Mouse (Mus musculus) left cerebral cortex, adult 11 months (tissue): ENCODE measurements around the gene Tmem52b.

Experiments used
- DNase-seq: peaks from one replicate; pipeline ENCODE4 v3.0.0; 2022; ENCODE audit warnings: low spot score

Tmem52b gene

DNA sequence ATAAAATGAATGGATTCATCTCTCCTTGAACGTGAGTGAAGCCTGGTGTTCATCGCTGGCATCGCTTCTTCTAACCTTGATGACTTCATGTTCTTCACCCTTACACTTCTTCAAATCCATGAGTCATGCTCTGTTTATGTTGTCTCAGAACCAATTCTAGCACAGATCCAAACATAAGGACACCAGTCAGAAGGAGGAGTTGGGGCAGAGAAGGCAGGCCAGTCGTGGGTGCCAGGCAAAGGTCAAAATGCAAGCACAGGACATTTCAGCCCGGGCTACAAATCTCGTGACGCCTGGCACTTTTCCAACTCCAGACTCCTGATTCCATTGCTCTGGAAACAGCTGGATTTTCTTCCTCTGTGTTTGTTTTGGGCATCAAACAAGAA lies 20.2 kb downstream of the Tmem52b start:
- no peak for DNase-seq

- DNase-seq, result peak; percentile 75
Measured at GRCm38 (mm10) chr6:129532942-129533860, 20.8 kb downstream of the Tmem52b start, which contains the start of gene Gabarapl1. Gene Gabarapl1 (plus strand): TSS chr6:129533160.

DNA sequence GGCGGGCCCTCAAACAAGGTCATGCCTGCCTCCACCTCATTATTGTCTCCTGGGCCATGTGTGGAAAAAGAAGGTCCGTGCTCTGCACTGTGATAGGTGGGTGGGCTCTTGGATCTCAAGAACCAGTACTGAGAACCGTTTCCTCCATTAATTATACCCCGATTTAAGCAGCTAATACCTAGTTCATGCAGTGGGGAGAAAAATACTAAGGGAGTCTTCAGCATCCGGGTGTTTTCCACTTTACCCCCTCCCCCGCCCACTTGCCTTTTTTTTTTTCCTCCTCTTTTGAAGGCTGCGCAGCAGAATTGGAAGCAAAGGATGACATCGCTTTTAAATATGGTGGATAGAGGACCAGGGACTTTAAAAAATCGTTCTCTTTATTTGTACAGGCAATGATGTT lies 21.7 kb downstream of the Tmem52b start:
- no peak for DNase-seq

DNA sequence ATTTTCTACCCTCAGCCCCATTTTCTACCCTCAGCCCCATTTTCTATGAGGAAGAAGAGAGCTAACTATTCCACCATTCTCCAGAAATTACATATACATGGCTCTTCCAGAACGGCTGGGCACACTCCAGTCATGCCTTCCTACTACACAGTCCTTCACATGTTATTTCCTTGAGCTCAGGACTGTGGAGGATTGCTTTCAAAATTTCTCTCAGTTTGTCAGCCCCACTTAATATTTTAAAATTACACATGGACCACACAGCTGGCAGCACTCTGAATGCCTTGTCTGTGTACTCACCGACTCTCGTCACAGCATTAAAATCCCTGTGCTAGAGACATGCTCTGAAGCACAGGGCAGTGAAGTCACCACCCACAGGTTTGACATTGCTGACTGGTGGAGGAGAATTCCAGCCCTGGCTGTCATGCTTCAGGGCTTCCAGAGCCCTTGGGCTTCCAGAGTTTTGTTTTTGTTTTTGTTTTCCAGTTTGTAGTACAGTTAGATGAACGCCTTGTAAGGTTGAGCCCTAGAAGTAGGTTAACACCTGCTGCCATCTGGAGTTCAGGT lies 22.4 kb downstream of the Tmem52b start:
- no peak for DNase-seq

DNA sequence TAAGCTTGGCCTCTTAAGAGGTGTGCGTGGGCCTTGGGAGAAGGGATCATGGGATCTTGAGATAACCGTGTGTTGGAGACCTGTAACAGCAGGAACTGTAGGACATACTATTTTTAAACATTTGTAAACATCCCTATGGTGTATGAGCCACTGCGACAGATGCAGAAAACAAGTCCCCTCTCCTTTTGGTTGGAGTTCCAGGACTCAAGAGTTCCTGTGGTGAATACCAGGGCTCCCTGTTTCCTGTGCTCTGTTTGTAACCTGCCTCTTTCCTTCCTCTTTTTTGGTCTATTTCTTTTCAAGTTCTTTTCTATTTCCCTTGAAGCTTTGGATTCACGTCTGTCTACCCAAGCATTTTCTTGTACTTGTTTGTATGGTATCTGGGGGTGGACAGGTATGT lies 23.4 kb downstream of the Tmem52b start:
- no peak for DNase-seq

- DNase-seq, result no peak
Measured at GRCm38 (mm10) chr6:129538555-129538954, 26.2 kb downstream of the Tmem52b start.

GRCm38 (mm10) chr6:129541931-129542330 lies 29.6 kb downstream of the Tmem52b start:
- no peak for DNase-seq

DNA sequence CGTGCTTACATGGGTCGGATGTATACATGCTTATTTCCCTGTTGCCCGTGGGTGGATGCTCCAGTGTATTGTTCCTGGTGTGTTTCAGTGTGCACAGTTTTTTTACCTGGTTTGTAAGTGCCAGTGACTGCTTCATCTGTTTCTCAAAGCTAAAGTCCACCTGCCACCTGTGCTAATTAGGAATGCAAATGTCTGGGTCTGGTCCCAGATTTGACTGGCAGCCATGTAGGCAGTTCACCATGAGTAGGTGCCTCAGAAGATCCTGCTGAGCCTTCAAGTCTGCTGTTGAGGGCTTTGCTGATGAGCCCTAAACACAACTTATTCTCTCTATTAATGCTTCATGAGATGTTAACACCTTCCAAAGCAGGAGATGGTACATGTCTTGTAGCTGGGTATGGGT lies 30.2 kb downstream of the Tmem52b start:
- DNase-seq, result no peak

- peak; percentile 58 for DNase-seq
Measured at GRCm38 (mm10) chr6:129543709-129544606, 31.6 kb downstream of the Tmem52b start.

- DNase-seq, result no peak
Measured at GRCm38 (mm10) chr6:129547277-129547676, 34.9 kb downstream of the Tmem52b start.

GRCm38 (mm10) chr6:129548009-129548408 lies 35.7 kb downstream of the Tmem52b start:
- no peak for DNase-seq

DNA sequence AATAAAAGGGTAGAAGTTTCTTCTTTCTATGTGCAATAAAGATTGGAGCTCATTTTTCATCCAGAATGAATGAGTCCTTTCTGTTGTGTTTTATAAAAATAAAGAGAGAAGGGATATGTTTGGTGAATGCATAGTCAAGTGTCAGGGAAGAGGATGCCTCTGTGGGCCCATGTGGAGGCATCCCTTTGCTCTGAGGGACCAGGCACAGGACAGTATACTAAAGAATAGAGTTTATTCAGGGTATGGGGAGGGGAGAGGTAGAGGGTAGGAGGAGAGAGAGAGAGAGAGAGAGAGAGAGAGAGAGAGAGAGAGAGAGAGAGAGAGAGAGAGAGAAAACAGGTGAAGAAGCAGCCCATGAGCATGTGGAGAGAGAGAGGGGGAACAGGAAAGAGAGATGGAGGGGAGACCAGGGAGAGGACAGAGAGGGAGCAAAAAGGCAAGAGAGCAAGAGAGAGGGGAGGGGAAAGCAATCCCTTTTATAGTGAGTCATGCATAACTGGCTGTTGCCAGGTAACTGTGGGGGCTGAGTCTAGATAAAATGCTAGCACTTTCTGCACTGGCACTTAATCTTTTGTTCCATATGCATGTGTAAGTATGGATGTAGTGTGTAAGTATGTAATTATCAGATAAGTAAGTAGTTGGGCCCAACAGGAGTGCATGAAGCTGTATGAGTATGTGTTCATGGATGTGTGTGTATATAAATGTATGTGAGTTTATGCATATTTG lies 45.1 kb downstream of the Tmem52b start:
- DNase-seq, result no peak

DNA sequence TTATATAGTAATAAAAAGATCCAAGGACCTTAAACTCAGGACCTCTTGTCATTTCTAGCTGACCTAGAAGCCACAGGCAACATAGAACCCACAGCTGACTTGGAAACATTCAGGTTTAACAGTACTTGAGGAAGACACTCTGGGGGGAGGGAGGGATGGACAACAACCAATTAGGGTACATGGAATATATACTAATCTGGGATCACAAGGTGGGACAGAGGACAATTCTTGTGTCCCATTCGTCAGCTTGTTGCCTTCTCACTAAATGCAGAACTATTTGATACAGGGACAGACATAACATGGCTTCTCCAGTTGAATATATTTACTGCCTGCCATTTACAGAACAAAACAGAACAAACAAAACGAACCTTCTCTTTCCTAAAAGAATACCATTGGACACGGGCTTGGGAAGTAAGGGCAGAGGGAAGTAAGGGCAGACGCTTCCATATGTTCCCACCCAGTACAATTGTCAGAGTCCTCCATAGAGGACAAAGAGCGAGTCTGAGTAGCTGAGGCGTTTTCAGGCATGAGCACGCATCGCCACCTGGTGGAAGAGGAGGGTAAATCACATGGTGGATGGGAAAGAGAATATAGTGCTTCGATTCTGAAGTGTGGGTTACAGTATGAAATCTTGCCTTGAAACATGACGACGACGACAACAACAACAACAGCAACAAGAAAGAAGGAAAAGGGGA lies 46.7 kb downstream of the Tmem52b start:
- no peak for DNase-seq

DNA sequence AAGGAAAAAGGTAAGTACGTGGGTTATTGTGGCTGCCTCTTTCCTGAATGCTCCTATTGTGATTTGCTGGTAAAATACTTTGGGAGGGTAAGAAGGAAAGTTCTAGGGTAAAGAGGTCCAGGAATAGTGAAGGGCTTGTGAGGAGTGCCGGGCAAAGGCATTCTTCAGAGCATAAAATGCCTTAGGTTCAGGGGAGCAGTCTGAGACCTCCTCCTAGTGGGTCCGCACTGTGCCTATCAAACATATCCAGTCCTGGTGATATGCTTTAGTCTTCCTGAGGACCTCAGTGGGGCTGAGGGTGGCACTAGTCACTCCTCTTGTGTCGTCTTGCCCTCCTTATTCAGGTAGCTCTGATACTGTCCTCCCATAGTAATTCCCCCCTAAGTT lies 47.3 kb downstream of the Tmem52b start:
- no peak for DNase-seq

DNA sequence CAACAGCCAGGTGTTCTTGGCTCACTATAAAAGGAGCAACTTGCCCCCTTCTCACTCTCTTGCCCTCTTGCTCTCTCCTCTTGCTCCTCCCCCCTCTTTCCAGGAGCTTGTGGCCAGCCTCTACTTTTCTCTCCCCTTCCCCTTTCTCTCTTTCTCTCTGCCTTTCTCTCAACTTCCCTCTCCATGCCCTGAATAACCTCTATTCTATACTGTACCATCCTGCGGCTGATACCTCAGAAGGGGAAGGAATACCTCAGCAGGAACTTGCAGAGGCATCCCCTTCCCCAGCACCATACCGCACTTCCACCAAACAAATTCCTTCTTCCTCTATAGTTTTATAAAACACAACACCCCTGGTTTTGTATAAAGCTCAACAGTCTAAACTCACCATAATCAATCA lies 52.9 kb downstream of the Tmem52b start:
- no peak for DNase-seq
